Mouse (Mus musculus) thymus, adult 2 months (tissue): ENCODE data around the gene Nol4l. TPM values are rescaled to one million over a fixed set of nuclear protein-coding genes. Genes with fewer than 3 reads are reported as not detected.

Experiments
- DNase-seq: peaks from one replicate; pipeline ENCODE4 v3.0.0; 2021
- H3K27ac ChIP-seq: fragments of 200-500 bp; 2 replicates; pipeline ENCODE4 v1.5.1; 2012; ENCODE audit warnings: low read length, control low read depth; ENCODE audit not compliant: control insufficient read depth, insufficient read depth
- H3K27me3 ChIP-seq: fragments of 200-500 bp; 2 replicates; pipeline ENCODE4 v1.6.1; 2012; ENCODE audit warnings: mild to moderate bottlenecking, low read length, moderate library complexity, mixed read lengths; ENCODE audit not compliant: control insufficient read depth, insufficient read depth
- H3K36me3 ChIP-seq: fragments of 200-500 bp; 2 replicates; pipeline ENCODE4 v1.6.1; 2012; ENCODE audit warnings: mild to moderate bottlenecking, low read length, moderate library complexity; ENCODE audit not compliant: control insufficient read depth, insufficient read depth
- H3K4me1 ChIP-seq: fragments of 200-500 bp; replicated peaks from 2 replicates; pipeline ENCODE4 v1.6.1; 2012; ENCODE audit warnings: low read length; ENCODE audit not compliant: control insufficient read depth, insufficient read depth
- H3K4me3 ChIP-seq: fragments of 200-500 bp; 2 replicates; pipeline ENCODE4 v1.5.1; 2012; ENCODE audit warnings: mild to moderate bottlenecking, low read length, control low read depth, moderate library complexity; ENCODE audit not compliant: control insufficient read depth, insufficient read depth
- CTCF ChIP-seq: fragments of 200-500 bp; IDR thresholded peaks from 2 replicates; pipeline ENCODE4 v1.5.1; 2012; ENCODE audit warnings: mild to moderate bottlenecking, control low read depth, low read length, moderate library complexity, borderline replicate concordance; ENCODE audit not compliant: control insufficient read depth, poor library complexity, insufficient read depth; ENCODE audit errors: extremely low read depth
- POLR2A ChIP-seq: fragments of 200-500 bp; IDR thresholded peaks from 2 replicates; pipeline ENCODE4 v1.6.1; 2012; ENCODE audit warnings: mild to moderate bottlenecking, low read length, control low read depth, moderate library complexity; ENCODE audit not compliant: control insufficient read depth, poor library complexity, insufficient read depth; ENCODE audit errors: extremely low read depth
- WGBS: fragments of 180-500 bp; shearing (Covaris S2); methylation state at CpG from one replicate; pipeline ENCODE4 v1.1.7; 2018; 5-methylcytosine and 5-hydroxymethylcytosine counted together
- polyA plus RNA-seq: library from polyadenylated mRNA; depleted of rRNA; stranded (reverse); fragments of >200 nt; gene quantifications from 2 replicates; pipeline ENCODE4 v1.2.3, GENCODE M21; 2012

Gene Nol4l
- polyA plus RNA-seq, 1 experiment, result 4.2 TPM

DNA sequence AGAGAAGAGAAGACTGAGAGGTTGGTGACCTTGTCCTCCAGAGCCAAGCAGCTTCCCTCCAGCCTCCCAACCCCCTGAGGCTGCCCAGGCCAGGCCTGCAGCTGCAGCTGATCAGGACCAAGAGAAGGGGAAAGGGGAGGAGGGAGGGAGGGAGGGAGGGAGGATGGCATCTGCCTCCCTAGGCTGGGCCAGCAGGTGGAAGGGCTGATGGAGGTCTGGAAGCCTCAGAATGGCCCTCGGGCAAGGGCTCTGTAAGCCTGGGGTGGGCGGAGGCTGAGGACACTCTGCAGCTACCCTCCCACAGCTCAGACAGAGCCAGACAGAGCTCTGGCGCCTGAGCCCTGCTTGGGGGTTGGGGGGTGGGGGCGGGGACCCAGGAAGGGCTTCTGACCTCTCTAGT is 7.5 kb downstream of the Nol4l start:
- Histone ChIP-seq H3K4me1 (peaks cover 30% of the 10 kb centered on the region), H3K4me3 (no peak overlapping the region), H3K27me3 (no peaks in the 10 kb centered on the region), H3K27ac (no peak overlapping the region), H3K36me3 (no peaks in the 10 kb centered on the region)
- WGBS, result 70% methylated on average over 4 of the region's 4 CpGs
- no peak for DNase-seq
- TF ChIP-seq POLR2A (no peak), CTCF (0 out of 2 replicates have a peak, but pooled peaks have one; percentile 20)

DNA sequence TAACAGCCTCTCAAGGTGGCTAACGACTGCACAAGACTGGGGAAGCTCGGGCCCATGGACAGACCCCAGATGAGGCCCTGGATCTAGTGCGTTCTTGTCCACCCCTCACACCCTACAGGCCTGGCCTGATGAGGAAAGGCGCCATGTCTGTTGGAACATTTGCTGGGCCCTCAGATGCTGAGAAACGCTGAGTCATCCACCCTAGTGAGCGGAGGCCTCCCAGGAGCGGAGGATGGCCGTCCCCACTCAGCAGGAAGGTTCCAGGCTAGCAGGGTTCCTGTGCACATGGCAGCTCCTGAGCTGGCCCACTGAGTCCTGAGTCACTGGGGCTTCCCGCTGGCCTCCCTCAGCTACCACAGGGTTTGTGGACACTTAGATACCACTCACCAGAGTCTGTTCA is 9.7 kb downstream of the Nol4l start:
- Histone ChIP-seq H3K4me3 (no peak overlapping the region), H3K4me1 (peaks cover 13% of the 10 kb centered on the region)

DNA sequence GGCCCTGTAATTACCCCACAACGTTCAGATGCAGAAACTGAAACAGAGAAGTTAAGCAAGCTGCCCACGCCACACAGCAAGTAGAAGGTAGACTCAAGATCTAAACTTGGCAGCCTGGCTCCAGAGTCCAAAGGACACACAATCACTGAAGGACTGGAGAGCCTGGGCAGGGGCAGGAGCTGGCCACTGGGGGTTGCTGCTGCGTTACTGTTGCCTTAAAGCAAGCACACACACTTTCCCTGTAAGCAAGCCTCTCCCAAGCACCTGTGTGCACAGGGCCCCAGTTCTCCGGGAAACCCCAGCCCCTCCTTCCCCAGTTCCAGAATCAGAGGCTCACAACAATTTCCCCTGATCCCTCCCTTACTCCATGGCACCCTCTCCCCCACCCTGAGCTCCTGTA is 12.8 kb downstream of the Nol4l start:
- no peaks in the 10 kb centered on the region; the same call in 1 of the 2 replicates for H3K4me1 ChIP-seq
- H3K4me3 ChIP-seq, result no peak overlapping the region
- DNase-seq, result no peak
- H3K27me3 ChIP-seq, result no peaks in the 10 kb centered on the region
- H3K27ac ChIP-seq, result no peak overlapping the region
- no peaks in the 10 kb centered on the region for H3K36me3 ChIP-seq
- 75% methylated on average over 4 of the region's 4 CpGs for WGBS
- TF ChIP-seq CTCF (peak; percentile 11; the same call in 1 of the 2 replicates), POLR2A (no peak)

More for the DNA sequence above, 9.7 kb downstream of the Nol4l start:
- Histone ChIP-seq H3K27me3 (no peaks in the 10 kb centered on the region), H3K27ac (no peak overlapping the region), H3K36me3 (no peaks in the 10 kb centered on the region)
- TF ChIP-seq POLR2A (no peak), CTCF (no peak)
- 79% methylated on average over 9 of the region's 9 CpGs for WGBS
- DNase-seq, result no peak

DNA sequence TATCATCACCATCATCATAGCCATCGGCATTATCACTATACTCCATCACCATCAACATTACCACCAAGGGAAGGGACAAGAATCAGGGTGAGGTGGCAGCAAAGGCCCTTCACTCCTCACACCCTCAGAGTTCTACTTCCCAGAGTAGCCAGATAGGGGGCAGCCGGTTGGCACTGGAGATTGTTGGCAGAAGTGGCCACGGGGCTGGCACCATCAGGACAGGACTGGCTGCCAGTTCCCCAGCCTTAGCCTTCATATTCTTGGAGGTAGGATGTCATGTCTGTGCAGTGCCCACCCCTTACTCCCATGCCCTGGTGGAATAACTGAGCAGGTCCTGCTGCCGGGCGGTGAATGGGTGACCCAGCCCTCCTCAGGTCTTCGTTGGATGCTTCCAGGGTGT is 14.2 kb downstream of the Nol4l start:
- Histone ChIP-seq H3K27ac (no peak overlapping the region), H3K36me3 (no peaks in the 10 kb centered on the region), H3K4me3 (no peak overlapping the region), H3K4me1 (no peaks in the 10 kb centered on the region), H3K27me3 (no peaks in the 10 kb centered on the region)
- WGBS, result 98% methylated on average over 6 of the region's 6 CpGs
- DNase-seq, result no peak
- no peak for TF ChIP-seq POLR2A
- TF ChIP-seq CTCF, result no peak

DNA sequence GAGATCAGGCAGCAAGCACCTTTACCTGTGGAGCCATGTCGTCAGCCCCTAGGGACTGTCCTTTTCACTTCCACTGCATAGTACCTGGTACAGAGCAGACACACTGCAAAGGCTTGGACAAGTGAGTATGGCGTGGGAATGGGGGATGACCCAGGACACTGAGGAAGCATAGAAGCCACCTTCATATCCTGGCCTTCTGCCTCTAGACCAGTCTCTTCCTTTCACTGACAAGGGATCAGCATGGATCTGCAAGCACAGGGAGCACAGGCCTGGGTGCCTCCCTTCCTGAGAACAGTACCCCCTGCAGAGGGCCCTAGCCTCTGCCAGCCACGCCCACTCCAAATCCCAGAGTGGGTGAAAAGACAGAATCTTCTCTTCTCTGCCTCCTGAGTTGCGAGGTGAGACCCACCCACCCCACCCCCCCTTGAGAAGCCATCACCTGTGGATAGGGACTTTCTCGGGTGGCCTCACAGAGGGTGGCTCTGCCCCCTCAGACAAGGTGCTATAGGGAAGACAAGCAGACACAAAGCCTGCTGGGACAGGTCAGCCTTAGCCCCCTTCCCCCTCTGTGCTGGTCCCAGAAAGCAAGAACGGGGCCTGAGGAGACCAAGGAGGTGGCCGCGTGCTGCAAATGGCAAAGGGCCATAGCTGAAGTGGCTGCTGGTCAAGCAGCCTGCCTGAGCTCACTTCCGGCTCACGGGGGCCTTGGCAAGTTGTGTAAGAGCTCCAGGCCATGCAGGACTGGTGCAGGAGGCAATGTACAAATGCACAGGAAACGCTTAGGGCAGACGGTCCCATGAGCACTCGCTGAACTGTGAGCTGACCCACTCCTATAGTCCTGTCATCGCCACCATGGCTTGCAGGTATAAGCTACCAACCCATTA is 15.0 kb downstream of the Nol4l start:
- no peak for TF ChIP-seq CTCF
- TF ChIP-seq POLR2A, result no peak
- no peak for DNase-seq
- WGBS, result 94% methylated on average over 14 of the region's 14 CpGs
- Histone ChIP-seq H3K36me3 (no peaks in the 10 kb centered on the region), H3K4me3 (no peak overlapping the region), H3K4me1 (no peaks in the 10 kb centered on the region), H3K27ac (no peak overlapping the region), H3K27me3 (no peaks in the 10 kb centered on the region)

DNA sequence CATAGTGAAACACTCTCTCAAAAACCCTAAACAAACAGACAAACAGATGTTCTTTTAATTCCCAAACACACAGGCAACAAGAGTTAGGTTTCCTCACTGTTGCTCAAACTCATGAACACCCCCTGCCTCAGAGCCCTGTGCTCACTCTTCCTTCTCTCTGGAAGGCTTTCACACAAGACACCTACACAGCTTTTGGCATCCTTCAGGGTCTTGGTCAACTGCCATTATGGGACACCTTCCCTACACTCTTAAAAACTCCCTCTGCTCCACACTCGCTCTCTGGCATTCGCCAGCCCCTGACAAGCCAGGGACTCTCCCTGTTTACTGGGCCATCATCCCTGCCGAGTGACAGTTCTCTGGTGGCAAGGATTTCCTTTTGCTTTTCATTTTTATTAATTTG is 15.8 kb downstream of the Nol4l start:
- H3K27me3 ChIP-seq, result no peaks in the 10 kb centered on the region
- no peak for DNase-seq
- no peak overlapping the region for H3K27ac ChIP-seq
- no peaks in the 10 kb centered on the region for H3K36me3 ChIP-seq
- WGBS, result 95% methylated on average over 3 of the region's 3 CpGs
- H3K4me1 ChIP-seq, result peaks cover 2% of the 10 kb centered on the region
- TF ChIP-seq POLR2A (no peak), CTCF (no peak)
- no peak overlapping the region for H3K4me3 ChIP-seq
